8 mouse cellular contexts compared by ENCODE assay signal in the genomic region with DNA sequence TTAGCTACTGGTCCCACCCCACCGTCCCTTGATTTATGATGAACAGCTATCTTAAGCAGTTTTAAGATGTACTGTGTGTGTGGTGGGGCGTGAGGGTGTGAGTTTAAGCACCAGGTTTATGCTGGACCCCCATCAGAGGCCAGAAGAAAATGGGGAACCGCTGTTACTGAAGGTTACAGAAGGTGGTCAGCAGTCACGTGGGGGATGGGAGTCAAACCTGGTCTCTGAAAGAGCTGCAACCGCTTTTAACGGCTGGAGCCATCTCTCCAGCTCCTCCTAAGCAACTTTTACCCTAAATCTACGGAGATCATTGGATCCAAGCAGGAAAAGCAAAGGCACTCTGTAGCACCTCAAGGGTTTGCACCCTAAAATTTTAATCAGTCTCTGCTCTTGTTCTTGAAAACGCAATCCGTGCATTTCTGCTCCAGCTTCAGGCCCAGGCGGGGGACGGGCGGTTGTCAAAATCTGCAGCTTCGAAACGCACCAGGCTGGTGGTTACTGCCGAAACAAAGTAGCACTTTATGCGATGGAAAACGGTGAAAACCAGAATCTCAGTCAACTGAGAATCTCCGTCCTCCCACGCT. TPM values are rescaled to one million over a fixed set of nuclear protein-coding genes. Genes with fewer than 3 reads are reported as not detected.
DNase-seq lines count a peak whose midpoint lies in the region; ATAC-seq and TF ChIP-seq lines count a peak whose summit lies in the region.

No protein-coding gene starts in this region.

- H3K9ac ChIP-seq in hindbrain, embryonic 11.5 days (ENCODE audit: low read depth, low read length): peak overlapping the region; percentile 79
- H3K9ac ChIP-seq in lung, postnatal 0 days (replicated peaks; ENCODE audit: low read depth): peak overlapping the region; percentile 89
- H3K9ac ChIP-seq in stomach, embryonic 16.5 days (ENCODE audit: low read length): peak overlapping the region; percentile 83

- no peaks in the 10 kb centered on the region for H3K36me3 ChIP-seq in hindbrain, embryonic 11.5 days (ENCODE audit: control insufficient read depth, insufficient read depth, low read length)
- no peaks in the 10 kb centered on the region for H3K36me3 ChIP-seq in lung, postnatal 0 days (ENCODE audit: insufficient read depth, low read length)
- H3K36me3 ChIP-seq in stomach, embryonic 16.5 days (ENCODE audit: control insufficient read depth, insufficient read depth, low read length): no peaks in the 10 kb centered on the region

- intact Hi-C loops in gastrocnemius, adult 2 months (cut with DNase I): loop anchor here (10.0 kb wide), 2 partner anchors 549 to 821 kb away; a partner anchor contains a TSS

- H3K27me3 ChIP-seq in hindbrain, embryonic 11.5 days (ENCODE audit: control insufficient read depth, insufficient read depth, low read length): no peaks in the 10 kb centered on the region
- no peaks in the 10 kb centered on the region for H3K27me3 ChIP-seq in lung, postnatal 0 days (replicated peaks; ENCODE audit: insufficient read depth, low read length)
- no peaks in the 10 kb centered on the region for H3K27me3 ChIP-seq in stomach, embryonic 16.5 days (ENCODE audit: control insufficient read depth, insufficient read depth, low read length)

- peak; percentile 36 for ATAC-seq in hindbrain, embryonic 11.5 days (ENCODE audit: low FRiP score)
- peak; percentile 8 for ATAC-seq in lung, postnatal 0 days
- peak; percentile 14; the same call in 1 of the 2 replicates for ATAC-seq in stomach, embryonic 16.5 days (ENCODE audit: insufficient read depth, low FRiP score)

- H3K9me3 ChIP-seq in hindbrain, embryonic 11.5 days (ENCODE audit: control insufficient read depth, low read length): no peaks in the 10 kb centered on the region
- H3K9me3 ChIP-seq in lung, postnatal 0 days (ENCODE audit: low read length): no peaks in the 10 kb centered on the region
- H3K9me3 ChIP-seq in stomach, embryonic 16.5 days (replicated peaks; ENCODE audit: control insufficient read depth, low read length): no peaks in the 10 kb centered on the region

- no peaks in the 10 kb centered on the region for H3K4me1 ChIP-seq in hindbrain, embryonic 11.5 days (replicated peaks; ENCODE audit: control insufficient read depth, insufficient read depth, low read length)
- no peaks in the 10 kb centered on the region; the same call in 1 of the 2 replicates for H3K4me1 ChIP-seq in lung, postnatal 0 days (ENCODE audit: insufficient read depth, low read depth, low read length)
- 0 out of 2 replicates have a peak, but pooled peaks cover 2% of the 10 kb centered on the region for H3K4me1 ChIP-seq in stomach, embryonic 16.5 days (ENCODE audit: control insufficient read depth, insufficient read depth, low read length)

- TF ChIP-seq CTCF in gastrocnemius, adult 2 months (IDR thresholded peaks at IDR 0.05): no peak
- TF ChIP-seq CTCF in lung, postnatal 0 days (IDR thresholded peaks at IDR 0.05): no peak

- 6% methylated on average over 19 of the region's 19 CpGs for WGBS in hindbrain, embryonic 11.5 days
- WGBS in lung, postnatal 0 days: 7% methylated on average over 19 of the region's 19 CpGs
- WGBS in stomach, embryonic 16.5 days: 5% methylated on average over 19 of the region's 19 CpGs

- H3K27ac ChIP-seq in gastrocnemius, adult 2 months: peak overlapping the region; percentile 95
- H3K27ac ChIP-seq in hindbrain, embryonic 11.5 days (ENCODE audit: low read depth, low read length): no peak overlapping the region
- peak overlapping the region; percentile 91 for H3K27ac ChIP-seq in lung, postnatal 0 days (ENCODE audit: low read length)
- peak overlapping the region; percentile 63; the same call in 1 of the 2 replicates for H3K27ac ChIP-seq in stomach, embryonic 16.5 days (ENCODE audit: low read length)

- peak overlapping the region; percentile 93 for H3K4me3 ChIP-seq in gastrocnemius, adult 2 months
- H3K4me3 ChIP-seq in hindbrain, embryonic 11.5 days (ENCODE audit: low read depth, low read length): peak overlapping the region; percentile 88
- H3K4me3 ChIP-seq in lung, postnatal 0 days (ENCODE audit: low read depth, low read length): peak overlapping the region; percentile 97
- H3K4me3 ChIP-seq in stomach, embryonic 16.5 days (replicated peaks; ENCODE audit: low read length): peak overlapping the region; percentile 97

- no peak for TF ChIP-seq EP300 in lung, postnatal 0 days (IDR thresholded peaks at IDR 0.05)

- H3K4me2 ChIP-seq in hindbrain, embryonic 11.5 days (replicated peaks; ENCODE audit: low read depth, low read length): peak overlapping the region; percentile 66
- H3K4me2 ChIP-seq in lung, postnatal 0 days (replicated peaks; ENCODE audit: low read depth, low read length): peak overlapping the region; percentile 85
- H3K4me2 ChIP-seq in stomach, embryonic 16.5 days (ENCODE audit: low read depth, low read length): peak overlapping the region; percentile 78

- peak; percentile 20 for DNase-seq in gastrocnemius, adult 2 months
- DNase-seq in gastrocnemius, adult 8-10 months (ENCODE audit: low spot score in 2 of 2): no peak
- peak; percentile 20 for DNase-seq in urinary bladder, adult 2 months (ENCODE audit: low spot score)
- DNase-seq in urinary bladder, postnatal 14 days (ENCODE audit: low spot score): no peak
- DNase-seq in hindbrain, embryonic 11.5 days (ENCODE audit: low spot score): no peak
- no peak for DNase-seq in lung, postnatal 0 days (ENCODE audit: low spot score)
- DNase-seq in Muller cell, postnatal 12 days (ENCODE audit: inconsistent ontology term): no peak

RNA-seq across cellular contexts. Expression of a gene that starts 0.5 kb away (rescaled TPM):
- total RNA-seq in gastrocnemius, adult 2 months (2021): 10 to 100 TPM; 14.7 to 15.3 TPM
- 10 to 100 TPM; 14.3 to 19.1 (median 17.7) TPM for total RNA-seq in gastrocnemius, adult 8-10 months (2022)
- polyA plus RNA-seq in urinary bladder, adult 2 months (2012; rRNA removed): 16.2 and 21.7 TPM in 2 replicates
- 34.8 and 44.6 TPM in 2 replicates for polyA plus RNA-seq in hindbrain, embryonic 11.5 days (2014; fragmentation: Nextera tagmentation; extraction: Ambion mirVana)
- polyA plus RNA-seq in lung, postnatal 0 days (2015; fragmentation: Nextera tagmentation; extraction: Ambion mirVana): 24.3 and 25.8 TPM in 2 replicates
- 21.9 and 25.0 TPM in 2 replicates for polyA plus RNA-seq in stomach, embryonic 16.5 days (2015; fragmentation: Nextera tagmentation; extraction: Ambion mirVana)

RNA-seq across cellular contexts. Expression of a gene that starts 41.6 kb away (rescaled TPM):
- not detected for total RNA-seq in gastrocnemius, adult 2 months (2021)
- total RNA-seq in gastrocnemius, adult 8-10 months (2022): not detected
- polyA plus RNA-seq in urinary bladder, adult 2 months (2012; rRNA removed): 0.15 and 0.22 TPM in 2 replicates
- polyA plus RNA-seq in hindbrain, embryonic 11.5 days (2014; fragmentation: Nextera tagmentation; extraction: Ambion mirVana): not detected in 2 replicates
- not detected in 2 replicates for polyA plus RNA-seq in lung, postnatal 0 days (2015; fragmentation: Nextera tagmentation; extraction: Ambion mirVana)
- polyA plus RNA-seq in stomach, embryonic 16.5 days (2015; fragmentation: Nextera tagmentation; extraction: Ambion mirVana): 6.8 and 8.3 TPM in 2 replicates

Comparison
In these comparisons a context has a peak if more than half of its experiments do, and no peak if none do; other contexts are left out.
1. DNase-seq: peak in gastrocnemius, adult 2 months (single experiment) and urinary bladder, adult 2 months (single experiment); none in gastrocnemius, adult 8-10 months (0 of 2), urinary bladder, postnatal 14 days (single experiment), hindbrain, embryonic 11.5 days (single experiment), lung, postnatal 0 days (single experiment) and Muller cell, postnatal 12 days (single experiment).
2. Peak in every context shown above with its lines, with median percentiles within 50 percentile points of each other: H3K4me3 ChIP-seq, ATAC-seq, H3K4me2 ChIP-seq and H3K9ac ChIP-seq.